8 mouse cellular contexts compared by ENCODE assay signal in the genomic region with DNA sequence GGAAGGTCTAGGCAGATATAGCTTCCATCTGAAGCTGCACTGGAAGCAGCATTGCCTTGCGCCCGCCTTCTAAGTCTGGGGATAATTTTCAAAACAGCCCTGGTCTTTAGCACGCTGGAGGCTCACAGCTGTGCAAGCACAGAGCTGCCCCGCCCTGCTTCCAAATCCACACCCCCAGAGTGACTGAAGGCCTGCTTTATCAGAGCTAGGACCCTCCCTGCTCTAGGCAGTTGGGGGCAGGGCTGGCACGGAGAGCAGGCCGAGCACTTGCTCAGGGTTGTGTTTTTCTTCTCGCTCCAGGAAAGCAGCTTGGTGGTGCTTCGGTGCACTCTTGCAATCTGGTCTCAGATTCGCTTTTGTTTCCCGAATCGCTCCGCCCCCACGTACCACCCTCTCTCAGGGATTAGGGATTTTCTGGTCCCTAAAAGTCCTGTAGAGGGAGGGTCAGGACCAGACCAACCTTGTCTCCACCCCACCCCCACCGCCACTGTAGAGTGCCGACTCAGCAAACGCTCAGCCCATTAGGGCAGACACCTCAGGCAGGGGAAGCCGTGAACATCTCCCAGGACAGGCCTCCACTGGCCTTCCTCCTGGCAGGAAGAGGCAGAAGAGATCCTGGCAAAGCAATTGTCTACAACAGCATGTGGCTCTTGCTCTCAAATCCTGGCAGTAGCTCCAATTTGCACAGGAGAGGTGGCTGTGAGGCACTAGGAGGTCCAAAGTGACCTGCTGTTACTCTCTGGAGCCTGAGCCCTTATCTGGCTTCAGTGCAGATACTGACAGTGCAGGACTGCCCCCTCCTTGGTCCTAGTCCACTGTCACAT. TPM values are rescaled to one million over a fixed set of nuclear protein-coding genes. Genes with fewer than 3 reads are reported as not detected.
DNase-seq lines count a peak whose midpoint lies in the region; ATAC-seq and TF ChIP-seq lines count a peak whose summit lies in the region.

No protein-coding gene starts in this region.

- no peaks in the 10 kb centered on the region for H3K27me3 ChIP-seq in hindbrain, postnatal 0 days (ENCODE audit: insufficient read depth, low read length)
- no peaks in the 10 kb centered on the region for H3K27me3 ChIP-seq in limb, embryonic 13.5 days
- peaks cover 3% of the 10 kb centered on the region; the same call in 1 of the 2 replicates for H3K27me3 ChIP-seq in midbrain, embryonic 16.5 days (ENCODE audit: control insufficient read depth, insufficient read depth, low read depth, low read length)

- peak; percentile 20 for DNase-seq in thymus, postnatal 14 days
- DNase-seq in thymus, adult 18-20 months: no peak
- peak; percentile 77 for DNase-seq in gastrocnemius, adult 2 months
- peak; percentile 71 for DNase-seq in hindbrain, postnatal 0 days (ENCODE audit: low spot score)
- DNase-seq in urinary bladder, postnatal 4 days (ENCODE audit: low spot score in 2 of 2): peak; percentile 71 to 72

- 0 out of 2 replicates have a peak overlapping the region, but pooled peaks have one; percentile 21 for H3K9ac ChIP-seq in hindbrain, postnatal 0 days (replicated peaks; ENCODE audit: low read length)
- 0 out of 2 replicates have a peak overlapping the region, but pooled peaks have one; percentile 27 for H3K9ac ChIP-seq in limb, embryonic 13.5 days
- peak overlapping the region; percentile 52; the same call in 1 of the 2 replicates for H3K9ac ChIP-seq in midbrain, embryonic 16.5 days (ENCODE audit: low read depth, low read length)

- intact Hi-C loops in gastrocnemius, adult 2 months (cut with DNase I): no loop called here

- no peaks in the 10 kb centered on the region for H3K9me3 ChIP-seq in hindbrain, postnatal 0 days (ENCODE audit: low read length)
- no peaks in the 10 kb centered on the region for H3K9me3 ChIP-seq in limb, embryonic 13.5 days
- no peaks in the 10 kb centered on the region for H3K9me3 ChIP-seq in midbrain, embryonic 16.5 days (replicated peaks; ENCODE audit: control insufficient read depth, low read length, poor library complexity, severe bottlenecking)

- ATAC-seq in common myeloid progenitor, adult 5-6 weeks (replicated peaks; ENCODE audit: low read depth, poor library complexity, severe bottlenecking): peak; percentile 91
- peak; percentile 83 for ATAC-seq in hindbrain, postnatal 0 days
- ATAC-seq in limb, embryonic 13.5 days (ENCODE audit: low FRiP score, low read depth): peak; percentile 92
- ATAC-seq in midbrain, embryonic 16.5 days: peak; percentile 88

- H3K27ac ChIP-seq in gastrocnemius, adult 2 months: peak overlapping the region; percentile 83
- H3K27ac ChIP-seq in hindbrain, postnatal 0 days: peak overlapping the region; percentile 73
- H3K27ac ChIP-seq in limb, embryonic 13.5 days: peak overlapping the region; percentile 89
- peak overlapping the region; percentile 84 for H3K27ac ChIP-seq in midbrain, embryonic 16.5 days (ENCODE audit: low read length)

- no peaks in the 10 kb centered on the region for H3K36me3 ChIP-seq in hindbrain, postnatal 0 days (ENCODE audit: insufficient read depth, low read length)
- no peaks in the 10 kb centered on the region for H3K36me3 ChIP-seq in limb, embryonic 13.5 days
- H3K36me3 ChIP-seq in midbrain, embryonic 16.5 days (ENCODE audit: control insufficient read depth, insufficient read depth, low read length): no peaks in the 10 kb centered on the region

- peak overlapping the region; percentile 53 for H3K4me3 ChIP-seq in gastrocnemius, adult 2 months
- H3K4me3 ChIP-seq in hindbrain, postnatal 0 days (ENCODE audit: low read length): no peak overlapping the region
- H3K4me3 ChIP-seq in limb, embryonic 13.5 days: peak overlapping the region; percentile 23
- no peak overlapping the region for H3K4me3 ChIP-seq in midbrain, embryonic 16.5 days (ENCODE audit: low read depth, low read length)

- H3K4me1 ChIP-seq in hindbrain, postnatal 0 days (ENCODE audit: insufficient read depth, low read length): peaks cover 16% of the 10 kb centered on the region
- H3K4me1 ChIP-seq in limb, embryonic 13.5 days: peaks cover 55% of the 10 kb centered on the region
- H3K4me1 ChIP-seq in midbrain, embryonic 16.5 days (ENCODE audit: control insufficient read depth, insufficient read depth, low read length): peaks cover 14% of the 10 kb centered on the region

- H3K4me2 ChIP-seq in hindbrain, postnatal 0 days (ENCODE audit: low read depth, low read length): peak overlapping the region; percentile 25
- H3K4me2 ChIP-seq in limb, embryonic 13.5 days (replicated peaks): peak overlapping the region; percentile 58
- peak overlapping the region; percentile 40 for H3K4me2 ChIP-seq in midbrain, embryonic 16.5 days (ENCODE audit: low read length)

- TF ChIP-seq CTCF in gastrocnemius, adult 2 months (IDR thresholded peaks at IDR 0.05): no peak
- no peak for TF ChIP-seq CTCF in hindbrain, postnatal 0 days (IDR thresholded peaks at IDR 0.05; ENCODE audit: low read depth)

- 3% methylated on average over 17 of the region's 17 CpGs for WGBS in hindbrain, postnatal 0 days
- 2% methylated on average over 17 of the region's 17 CpGs for WGBS in limb, embryonic 13.5 days
- under 1% methylated on average over 17 of the region's 17 CpGs for WGBS in midbrain, embryonic 16.5 days

RNA-seq across cellular contexts. Expression of a gene that starts 22.4 kb away (rescaled TPM):
- total RNA-seq in common myeloid progenitor, adult 5-6 weeks (2017): 2.4 and 2.6 TPM in 2 replicates
- total RNA-seq in gastrocnemius, adult 2 months (2021): 10 to 100 TPM in 1 of 2 experiments, 1 to 10 TPM in 1; 6.8 to 10.0 TPM
- total RNA-seq in hindbrain, postnatal 0 days (2014; rRNA removed): 32.3 and 40.5 TPM in 2 replicates
- 14.4 and 14.7 TPM in 2 replicates for polyA plus RNA-seq in hindbrain, postnatal 0 days (2015; fragmentation: Nextera tagmentation; extraction: Ambion mirVana)
- 21.8 and 22.7 TPM in 2 replicates for polyA plus RNA-seq in limb, embryonic 13.5 days (2015; fragmentation: Nextera tagmentation; extraction: Ambion mirVana)
- 24.4 and 27.0 TPM in 2 replicates for polyA plus RNA-seq in midbrain, embryonic 16.5 days (2015; fragmentation: Nextera tagmentation; extraction: Ambion mirVana)

RNA-seq across cellular contexts. Expression of a gene that starts 33.4 kb away (rescaled TPM):
- total RNA-seq in common myeloid progenitor, adult 5-6 weeks (2017): 1.1 and 9.0 TPM in 2 replicates
- total RNA-seq in gastrocnemius, adult 2 months (2021): 1 to 10 TPM; 7.2 to 9.3 TPM
- total RNA-seq in hindbrain, postnatal 0 days (2014; rRNA removed): 38.1 and 55.1 TPM in 2 replicates
- 30.8 and 32.5 TPM in 2 replicates for polyA plus RNA-seq in hindbrain, postnatal 0 days (2015; fragmentation: Nextera tagmentation; extraction: Ambion mirVana)
- 27.7 and 28.0 TPM in 2 replicates for polyA plus RNA-seq in limb, embryonic 13.5 days (2015; fragmentation: Nextera tagmentation; extraction: Ambion mirVana)
- 30.6 and 32.8 TPM in 2 replicates for polyA plus RNA-seq in midbrain, embryonic 16.5 days (2015; fragmentation: Nextera tagmentation; extraction: Ambion mirVana)

RNA-seq across cellular contexts. Expression of a gene that starts 41.4 kb away (rescaled TPM):
- total RNA-seq in common myeloid progenitor, adult 5-6 weeks (2017): not detected in 2 replicates
- 1,000 to 10,000 TPM in 1 of 2 experiments, 100 to 1,000 TPM in 1; 819 to 1,877 TPM for total RNA-seq in gastrocnemius, adult 2 months (2021)
- not detected in 2 replicates for total RNA-seq in hindbrain, postnatal 0 days (2014; rRNA removed)
- not detected in 2 replicates for polyA plus RNA-seq in hindbrain, postnatal 0 days (2015; fragmentation: Nextera tagmentation; extraction: Ambion mirVana)
- 0.33 and 0.92 TPM in 2 replicates for polyA plus RNA-seq in limb, embryonic 13.5 days (2015; fragmentation: Nextera tagmentation; extraction: Ambion mirVana)
- 0.20 and 0.75 TPM in 2 replicates for polyA plus RNA-seq in midbrain, embryonic 16.5 days (2015; fragmentation: Nextera tagmentation; extraction: Ambion mirVana)

RNA-seq across cellular contexts. Expression of a gene that starts 43.9 kb away (rescaled TPM):
- total RNA-seq in common myeloid progenitor, adult 5-6 weeks (2017): 4.9 and 9.1 TPM in 2 replicates
- 1,000 to 10,000 TPM; 1,971 to 4,216 TPM for total RNA-seq in gastrocnemius, adult 2 months (2021)
- total RNA-seq in hindbrain, postnatal 0 days (2014; rRNA removed): 8.1 and 11.5 TPM in 2 replicates
- 11.2 and 12.7 TPM in 2 replicates for polyA plus RNA-seq in hindbrain, postnatal 0 days (2015; fragmentation: Nextera tagmentation; extraction: Ambion mirVana)
- 20.1 and 20.8 TPM in 2 replicates for polyA plus RNA-seq in limb, embryonic 13.5 days (2015; fragmentation: Nextera tagmentation; extraction: Ambion mirVana)
- 16.1 and 17.0 TPM in 2 replicates for polyA plus RNA-seq in midbrain, embryonic 16.5 days (2015; fragmentation: Nextera tagmentation; extraction: Ambion mirVana)

Comparison
In these comparisons a context has a peak if more than half of its experiments do, and no peak if none do; other contexts are left out.
1. DNase-seq: peak in thymus, postnatal 14 days (single experiment), gastrocnemius, adult 2 months (single experiment), hindbrain, postnatal 0 days (single experiment) and urinary bladder, postnatal 4 days (2 of 2); none in thymus, adult 18-20 months (0 of 2).
2. H3K4me3 ChIP-seq: peak in gastrocnemius, adult 2 months (single experiment) and limb, embryonic 13.5 days (single experiment); none in hindbrain, postnatal 0 days (single experiment) and midbrain, embryonic 16.5 days (single experiment).
3. RNA of a gene that starts 41.4 kb away (total RNA-seq): 819 to 1,877 TPM in gastrocnemius, adult 2 months; not detected in common myeloid progenitor, adult 5-6 weeks and not detected in hindbrain, postnatal 0 days; every median in the first group is over 100 times any median in the second.
4. Peak in every context shown above with its lines, with median percentiles within 50 percentile points of each other: ATAC-seq, H3K27ac ChIP-seq, H3K4me2 ChIP-seq and H3K9ac ChIP-seq.